Mouse (Mus musculus): ENCODE data around the gene Arhgap31. TPM values are rescaled to one million over a fixed set of nuclear protein-coding genes. Genes with fewer than 3 reads are reported as not detected.

The Arhgap31 gene
- total RNA-seq, 2 experiments from 2014 or later = 20.8 to 22.6 TPM

DNA sequence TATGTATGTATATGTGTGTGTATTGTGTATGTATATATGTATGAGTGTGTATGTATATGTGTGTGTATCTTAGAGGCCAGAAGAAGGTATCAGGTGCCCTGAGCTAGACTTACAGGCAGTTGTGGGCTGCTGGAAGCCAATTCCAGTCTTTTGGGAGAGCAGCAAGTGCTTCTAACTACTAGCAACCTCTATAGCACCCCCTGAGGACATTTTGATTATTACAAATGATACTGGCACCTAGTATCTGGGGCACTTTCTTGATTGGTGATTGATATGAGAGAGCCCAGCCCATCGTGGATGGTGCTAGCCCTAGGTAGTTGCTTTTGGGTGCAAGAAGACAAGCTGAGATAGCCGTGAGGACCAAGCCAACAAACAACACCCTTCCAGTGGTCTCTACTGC is 90.8 kb downstream of the Arhgap31 start:
- intact Hi-C loops (cut with DNase I; ENCODE audit: low total_unique reads) = loop anchor here (10.0 kb wide), 2 partner anchors 83 to 113 kb away; no protein-coding TSS in a partner anchor
- DNase-seq = no peak

DNA sequence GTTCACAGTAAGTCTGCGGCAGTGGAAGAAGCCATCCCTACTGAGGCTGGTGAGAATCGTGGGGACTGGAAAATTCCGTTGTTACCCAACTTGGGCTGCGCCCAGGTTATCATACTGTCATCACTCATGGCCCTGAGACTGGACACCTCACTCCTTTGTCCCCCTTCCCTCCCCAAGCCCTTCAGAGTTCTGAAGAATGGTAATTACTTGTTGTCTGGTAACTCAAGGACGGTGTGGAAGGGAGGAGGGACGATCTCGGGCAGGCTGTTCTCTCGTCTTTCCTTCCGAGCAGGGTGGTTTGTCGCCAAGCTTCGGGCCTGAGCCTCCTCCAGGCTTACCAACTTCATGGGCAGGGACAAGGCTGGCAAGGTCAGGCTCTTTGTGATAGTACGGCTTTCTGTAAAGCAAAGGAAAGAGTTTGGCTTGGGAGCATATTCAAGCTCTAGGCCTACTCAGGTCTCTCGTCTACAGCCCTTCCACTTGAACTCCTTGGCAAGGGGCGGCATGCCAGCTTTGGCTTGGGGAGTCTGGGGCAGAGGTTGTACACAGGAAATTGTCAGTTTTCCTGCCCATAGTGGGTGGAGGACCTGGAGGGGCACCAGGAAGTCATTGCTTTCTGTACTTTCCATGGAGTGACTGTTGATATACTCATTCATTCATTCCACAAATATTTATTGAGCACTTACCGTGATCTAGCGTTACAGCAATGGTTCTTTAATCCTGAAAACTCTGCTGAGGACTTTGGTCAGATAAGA is 92.2 kb downstream of the Arhgap31 start:
- DNase-seq = no peak
- intact Hi-C loops (cut with DNase I; ENCODE audit: low total_unique reads) = loop anchor here (10.0 kb wide), 2 partner anchors 84 to 114 kb away; no protein-coding TSS in a partner anchor

GRCm38 (mm10) chr16:38619054-38619453 is 94.0 kb downstream of the Arhgap31 start:
- intact Hi-C loops (cut with DNase I; ENCODE audit: low total_unique reads) = loop anchor here (10.0 kb wide), 1 partner anchor 196 kb away; no protein-coding TSS in a partner anchor
- peak; percentile 73 for DNase-seq

GRCm38 (mm10) chr16:38617977-38618376 is 95.1 kb downstream of the Arhgap31 start:
- intact Hi-C loops (cut with DNase I; ENCODE audit: low total_unique reads) = loop anchor here (10.0 kb wide), 1 partner anchor 197 kb away; no protein-coding TSS in a partner anchor
- no peak for DNase-seq

GRCm38 (mm10) chr16:38613646-38614045 is 99.4 kb downstream of the Arhgap31 start:
- intact Hi-C loops (cut with DNase I; ENCODE audit: low total_unique reads) = loop anchor here (10.0 kb wide), 1 partner anchor 201 kb away; no protein-coding TSS in a partner anchor
- DNase-seq = no peak

DNA sequence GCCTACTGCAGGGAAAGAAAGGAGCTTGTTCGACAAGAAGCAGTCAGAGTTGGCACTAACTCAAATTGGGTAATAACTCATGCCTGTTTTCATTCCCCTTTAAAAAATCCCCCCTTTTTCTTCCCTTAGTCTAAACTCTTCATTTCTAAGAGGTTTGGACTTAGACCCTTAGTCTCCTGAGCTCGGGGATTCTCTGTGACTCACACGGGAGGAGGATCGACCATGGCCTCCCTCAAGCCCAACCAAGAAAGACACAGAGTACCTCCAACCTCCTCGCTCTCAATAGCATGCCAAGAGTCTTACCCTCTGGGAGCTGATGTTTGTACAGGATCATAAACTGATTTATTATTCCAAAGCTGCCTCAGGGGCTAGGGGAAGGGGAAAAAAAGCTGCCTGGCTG is 100.4 kb downstream of the Arhgap31 start:
- DNase-seq = no peak
- intact Hi-C loops (cut with DNase I; ENCODE audit: low total_unique reads) = loop anchor here (10.0 kb wide), 1 partner anchor 202 kb away; no protein-coding TSS in a partner anchor

DNA sequence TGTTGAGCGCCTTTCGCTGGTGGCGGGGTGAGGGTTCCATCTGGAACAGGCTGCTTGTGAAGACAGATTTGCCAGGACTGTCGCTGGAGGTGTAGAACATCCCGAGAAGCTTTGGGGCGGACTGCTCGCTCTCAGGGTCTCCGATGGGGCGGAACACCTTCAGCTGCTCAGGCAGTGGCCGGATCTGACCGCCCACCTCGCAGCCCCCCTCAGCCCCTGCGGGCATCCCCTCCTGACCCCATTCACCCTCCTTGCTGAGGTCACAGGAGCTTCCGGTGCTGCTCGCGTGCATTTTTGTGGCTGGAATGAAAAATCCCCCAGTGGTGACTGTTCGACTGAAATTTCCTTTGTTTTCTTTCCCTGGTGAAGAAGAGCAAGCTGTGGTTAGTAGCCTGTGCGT is 104.0 kb downstream of the Arhgap31 start:
- intact Hi-C loops (cut with DNase I; ENCODE audit: low total_unique reads) = no loop called here
- DNase-seq = no peak

- intact Hi-C loops (cut with DNase I; ENCODE audit: low total_unique reads) = no loop called here
- no peak for DNase-seq
Measured at GRCm38 (mm10) chr16:38608687-38609086, 104.4 kb downstream of the Arhgap31 start.

- intact Hi-C loops (cut with DNase I; ENCODE audit: low total_unique reads) = no loop called here
- DNase-seq = no peak
Measured at GRCm38 (mm10) chr16:38606509-38606908, 106.6 kb downstream of the Arhgap31 start.

DNA sequence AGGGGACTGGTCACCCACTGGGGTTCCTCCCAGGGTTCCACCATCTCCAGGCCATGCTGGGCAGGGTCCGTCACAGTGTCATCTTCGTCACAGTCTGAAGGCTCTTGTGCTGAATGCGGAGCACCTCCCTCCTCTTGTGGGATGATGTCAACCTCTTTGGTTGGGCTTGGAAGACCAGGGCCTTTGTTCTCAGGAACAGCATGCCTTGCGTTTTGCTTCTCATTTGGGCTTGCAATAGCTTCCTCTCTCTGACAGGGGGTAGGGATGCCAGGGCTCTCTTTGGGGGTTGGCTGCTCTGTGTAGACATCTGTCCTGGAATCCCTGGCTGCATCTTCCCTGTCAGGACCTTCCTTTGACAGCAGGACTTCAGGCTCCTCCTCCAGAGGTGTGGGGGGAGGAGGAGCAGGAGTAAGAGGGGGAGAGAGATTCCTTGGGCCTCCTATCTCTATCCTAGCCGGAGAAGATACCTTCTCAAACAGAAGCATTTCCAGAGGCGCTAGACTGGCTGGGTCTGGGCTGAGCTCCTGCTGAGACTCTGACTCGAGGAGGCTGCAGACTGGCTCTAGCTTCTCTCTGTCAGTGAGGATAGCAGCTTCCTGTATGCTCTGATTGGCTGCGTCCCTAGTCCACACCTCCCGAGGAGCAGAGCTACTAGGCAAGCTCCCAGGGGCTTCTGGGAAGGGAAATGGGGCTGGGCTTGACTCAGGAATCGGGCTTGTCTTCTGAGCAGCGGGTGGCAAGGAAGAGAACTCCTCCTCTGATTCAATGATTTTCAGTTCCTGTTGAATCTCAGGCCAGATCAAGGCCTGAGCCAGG is 109.9 kb downstream of the Arhgap31 start:
- intact Hi-C loops (cut with DNase I; ENCODE audit: low total_unique reads) = no loop called here
- peak; percentile 58 for DNase-seq

DNA sequence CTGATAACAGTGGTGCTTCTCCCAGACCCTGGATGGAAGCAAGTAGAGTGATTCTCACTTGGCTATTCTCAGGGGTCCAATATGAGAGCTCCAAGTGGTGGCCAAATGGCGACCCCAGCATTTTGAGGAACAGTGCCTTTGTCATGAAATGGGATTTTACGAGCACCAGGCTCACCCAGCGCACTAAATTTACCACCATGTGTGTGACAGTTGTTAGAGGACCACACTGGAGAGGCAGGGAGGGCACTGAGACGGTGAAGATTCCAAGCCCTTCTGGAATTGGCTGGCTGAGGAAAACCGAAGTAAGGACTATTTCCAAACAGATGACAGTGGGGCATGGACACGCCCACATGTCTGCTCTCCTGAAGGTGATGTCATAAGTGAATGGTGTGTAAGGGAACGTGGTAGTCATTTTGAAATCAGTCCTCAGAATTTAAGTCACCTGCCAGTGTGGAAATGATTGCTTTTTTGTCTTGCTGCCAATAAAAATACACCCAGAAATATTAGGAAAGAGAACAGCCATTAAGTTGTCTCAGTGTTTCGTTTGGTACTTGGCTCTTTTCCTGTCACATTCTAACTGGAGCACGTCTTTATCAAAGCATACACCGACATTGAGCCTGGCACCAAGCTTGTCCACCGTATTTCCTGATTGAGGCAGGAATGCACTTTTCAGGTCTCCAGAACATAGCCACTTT is 113.9 kb downstream of the Arhgap31 start:
- intact Hi-C loops (cut with DNase I; ENCODE audit: low total_unique reads) = no loop called here
- no peak for DNase-seq

DNA sequence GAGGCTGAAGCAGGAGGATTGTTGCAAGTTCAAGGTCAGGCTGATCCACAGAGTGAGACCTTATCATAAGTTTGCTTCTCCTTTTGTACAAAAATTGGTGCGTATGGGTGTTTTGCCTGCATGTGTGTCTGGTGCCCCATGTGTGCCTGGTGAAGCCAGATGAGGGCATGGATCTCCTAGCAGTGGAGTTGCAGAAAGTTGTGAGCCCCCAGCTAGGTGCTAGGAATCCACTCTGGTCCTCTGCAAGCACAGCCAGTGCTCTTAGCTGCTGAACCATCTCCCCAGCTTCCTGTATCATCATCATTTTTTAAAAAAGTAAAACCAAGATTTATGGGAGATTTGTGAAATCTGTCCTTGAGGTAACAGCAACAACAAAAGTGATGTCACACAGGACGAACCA is 116.4 kb downstream of the Arhgap31 start:
- intact Hi-C loops (cut with DNase I; ENCODE audit: low total_unique reads) = no loop called here
- DNase-seq = no peak

- intact Hi-C loops (cut with DNase I; ENCODE audit: low total_unique reads) = no loop called here
- no peak for DNase-seq
Measured at GRCm38 (mm10) chr16:38596099-38596498, 117.0 kb downstream of the Arhgap31 start.

DNA sequence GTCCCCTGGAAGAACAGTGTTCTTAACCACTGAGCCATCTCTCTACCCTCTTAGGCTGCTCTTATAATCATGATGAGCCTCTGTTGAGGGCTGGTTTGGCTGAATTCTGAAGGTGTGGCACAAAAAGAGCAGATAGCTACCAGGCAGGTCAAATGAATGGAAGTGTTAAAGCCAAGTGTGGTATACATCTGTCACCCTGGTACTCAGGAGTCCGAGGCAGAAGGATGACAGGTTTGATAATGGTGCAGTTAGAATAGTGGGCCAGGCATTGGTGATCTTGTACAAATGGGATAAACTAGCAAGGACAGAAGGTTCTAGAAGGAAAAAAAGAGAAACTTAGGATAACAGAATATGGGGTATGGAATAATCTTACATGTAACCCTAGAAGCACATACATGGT is 118.6 kb downstream of the Arhgap31 start:
- intact Hi-C loops (cut with DNase I; ENCODE audit: low total_unique reads) = no loop called here
- DNase-seq = no peak

GRCm38 (mm10) chr16:38592946-38593345 is 120.1 kb downstream of the Arhgap31 start:
- no peak for DNase-seq
- intact Hi-C loops (cut with DNase I; ENCODE audit: low total_unique reads) = no loop called here

DNA sequence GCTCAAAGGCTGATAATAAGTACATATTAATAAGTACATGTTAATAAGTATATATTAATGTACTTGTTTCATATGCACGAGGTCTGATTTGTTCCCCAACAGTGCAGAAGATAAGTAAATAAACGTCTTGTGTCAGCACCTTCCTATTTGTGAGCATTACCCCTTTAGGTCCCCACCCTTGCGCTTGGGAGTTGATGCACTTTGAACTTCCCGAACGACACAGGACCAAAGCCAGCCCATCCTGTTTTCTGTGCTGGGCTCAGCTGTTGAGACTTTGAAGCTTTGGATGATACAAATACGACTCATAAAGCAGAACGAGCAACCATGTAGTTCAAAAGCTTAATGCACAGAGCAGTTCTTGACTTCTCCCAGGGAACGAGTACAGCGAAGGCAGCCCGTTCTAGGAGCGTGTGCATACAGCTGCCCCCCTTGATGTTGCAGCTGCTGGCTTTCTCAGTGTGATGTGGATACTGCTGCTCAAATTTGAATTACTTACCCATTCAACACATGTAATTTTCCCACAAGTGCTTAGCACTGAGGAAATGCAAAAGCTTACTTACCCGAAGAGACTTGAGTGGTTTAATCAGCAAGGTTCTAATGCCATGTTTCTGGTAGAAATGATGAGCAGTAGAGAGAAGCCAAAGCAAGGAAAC is 120.9 kb downstream of the Arhgap31 start:
- no peak for DNase-seq

GRCm38 (mm10) chr16:38591506-38591905 is 121.6 kb downstream of the Arhgap31 start:
- no peak for DNase-seq
- intact Hi-C loops (cut with DNase I; ENCODE audit: low total_unique reads) = no loop called here

More for the DNA sequence above, 120.9 kb downstream of the Arhgap31 start:
- intact Hi-C loops (cut with DNase I; ENCODE audit: low total_unique reads) = no loop called here

GRCm38 (mm10) chr16:38587572-38587971 is 125.5 kb downstream of the Arhgap31 start:
- no peak for DNase-seq
- intact Hi-C loops (cut with DNase I; ENCODE audit: low total_unique reads) = no loop called here

- no peak for DNase-seq
- intact Hi-C loops (cut with DNase I; ENCODE audit: low total_unique reads) = no loop called here
Measured at GRCm38 (mm10) chr16:38587163-38587562, 125.9 kb downstream of the Arhgap31 start.

Data from gastrocnemius, postnatal 14 days (tissue).